Mouse (Mus musculus) CD4-positive helper T cell, adult 2 months (primary cell): ENCODE data around the gene Krt75.

ENCODE experiments used
- DNase-seq: peaks from one replicate; pipeline ENCODE4 v3.0.0-alpha.2; 2012; ENCODE audit warnings: low read depth, missing footprints, low spot score

Gene Krt75

DNA sequence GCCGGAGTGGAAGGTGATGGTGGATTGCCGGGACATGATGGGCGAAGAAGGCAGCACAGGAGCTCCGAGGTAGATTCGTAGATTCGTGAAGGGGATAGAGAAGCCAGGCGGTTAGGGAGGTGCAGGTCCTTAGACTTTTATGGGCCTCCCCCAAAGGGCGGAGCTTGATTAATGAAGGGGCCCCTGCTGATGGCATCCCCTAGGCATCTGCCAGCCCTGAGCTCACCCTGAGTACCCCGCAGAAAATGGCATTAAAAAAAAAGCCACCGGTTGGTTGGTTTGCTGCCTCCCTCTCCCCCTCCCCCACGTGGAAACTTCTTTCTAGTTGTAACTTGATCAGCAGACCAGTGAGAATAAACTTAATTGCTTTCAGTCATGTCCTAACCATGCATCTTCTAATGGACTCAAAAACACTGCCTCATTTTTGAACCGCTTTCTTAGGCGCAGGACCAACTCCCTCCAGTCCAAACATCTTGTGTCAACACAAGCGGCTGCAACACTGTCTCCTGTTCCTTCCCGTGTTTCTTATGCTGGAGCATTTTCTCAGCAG lies at the start of gene Krt75:
Krt75 (minus strand) TSS at position 109 of the 550 bp plus-strand sequence.
- DNase-seq: no peak

DNA sequence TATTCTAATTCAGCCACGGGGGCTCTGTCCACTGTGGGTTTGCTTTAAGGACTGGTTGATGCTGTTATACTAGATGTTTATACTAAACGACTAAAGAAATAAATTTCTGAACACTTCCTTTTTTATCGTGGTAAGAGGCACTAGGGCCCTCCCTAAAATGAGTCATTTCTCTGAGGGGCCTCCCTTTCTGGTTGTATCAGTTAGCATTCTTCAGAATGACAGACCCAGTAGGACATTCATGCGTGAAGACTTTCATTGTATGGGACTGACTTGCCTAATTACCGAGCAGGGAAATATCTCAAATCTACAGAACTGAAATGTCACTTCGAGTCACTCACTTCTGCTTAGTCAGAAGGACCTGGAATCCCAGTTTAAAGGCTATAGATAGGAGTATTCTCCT lies 25.4 kb upstream of the Krt75 start:
- no peak for DNase-seq

GRCm38 (mm10) chr15:101588216-101588615 lies 14.5 kb upstream of the Krt75 start:
- DNase-seq: no peak

GRCm38 (mm10) chr15:101584456-101584855 lies 10.8 kb upstream of the Krt75 start:
- DNase-seq: no peak

GRCm38 (mm10) chr15:101583211-101583965 lies 9.7 kb upstream of the Krt75 start:
- DNase-seq: no peak

GRCm38 (mm10) chr15:101581701-101582100 lies 8.0 kb upstream of the Krt75 start:
- DNase-seq: no peak

GRCm38 (mm10) chr15:101575506-101575905 lies 1.8 kb upstream of the Krt75 start:
- no peak for DNase-seq

GRCm38 (mm10) chr15:101567780-101568179 lies 5.9 kb downstream of the Krt75 start:
- no peak for DNase-seq

GRCm38 (mm10) chr15:101562850-101563249 lies 10.9 kb downstream of the Krt75 start, which contains the start of gene Krt90:
TSS of gene Krt90 (minus strand) at chr15:101562950.
- no peak for DNase-seq

- no peak for DNase-seq
These were observed 15.6 kb downstream of the Krt75 start for GRCm38 (mm10) chr15:101558034-101558646.

DNA sequence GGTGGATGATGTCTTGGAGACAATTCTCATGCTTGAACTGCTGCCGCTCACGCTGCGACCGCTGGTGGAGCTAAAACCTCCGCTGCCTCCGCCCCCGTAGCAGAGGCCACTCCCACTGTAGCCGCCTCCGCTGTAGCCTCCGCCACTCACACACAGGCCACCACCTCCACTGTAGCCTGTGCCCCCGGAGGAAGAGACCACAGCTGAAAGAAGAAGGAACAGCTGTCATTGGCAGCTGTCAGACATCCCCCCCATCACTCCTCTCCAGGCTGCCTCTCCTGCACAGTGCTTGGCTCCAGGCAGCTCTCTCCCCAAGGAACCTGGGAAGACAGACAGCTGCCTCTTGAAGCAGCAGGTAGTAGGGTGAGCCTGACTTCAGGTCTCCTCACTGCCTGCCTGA lies 20.5 kb downstream of the Krt75 start:
- DNase-seq: no peak

GRCm38 (mm10) chr15:101552188-101552587 lies 21.5 kb downstream of the Krt75 start:
- no peak for DNase-seq

GRCm38 (mm10) chr15:101550567-101550966 lies 23.1 kb downstream of the Krt75 start, which contains the start of gene Krt82:
TSS of gene Krt82 (minus strand) at chr15:101550667.
- no peak for DNase-seq

DNA sequence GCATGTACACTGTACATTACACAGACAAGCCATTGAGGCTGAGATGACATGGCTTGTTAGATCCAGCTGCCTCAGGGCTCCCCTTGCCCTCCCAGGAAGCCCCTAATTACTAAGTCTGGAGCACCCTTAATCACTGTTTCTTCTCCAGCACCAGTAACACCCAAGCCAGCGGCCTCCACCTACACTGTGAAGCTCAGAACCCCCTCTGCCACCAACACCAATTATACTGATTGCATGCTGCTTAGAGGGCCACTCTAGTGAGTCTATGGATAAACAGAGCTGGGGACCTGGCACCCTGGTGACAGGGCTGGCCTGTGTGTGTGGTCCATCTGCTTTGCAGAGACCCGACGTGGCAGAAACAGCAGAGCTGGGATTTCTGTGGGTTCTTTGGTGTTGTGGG lies 29.2 kb downstream of the Krt75 start:
- no peak for DNase-seq

GRCm38 (mm10) chr15:101542543-101542942 lies 31.2 kb downstream of the Krt75 start:
- DNase-seq: no peak

- no peak for DNase-seq
These were observed 35.2 kb downstream of the Krt75 start for GRCm38 (mm10) chr15:101538580-101538900.

GRCm38 (mm10) chr15:101537864-101538579 lies 35.7 kb downstream of the Krt75 start:
- DNase-seq: no peak

- DNase-seq: no peak
These were observed 37.5 kb downstream of the Krt75 start for GRCm38 (mm10) chr15:101536054-101536850.

- DNase-seq: no peak
These were observed 41.0 kb downstream of the Krt75 start, which contains the start of gene Krt84 for GRCm38 (mm10) chr15:101532720-101533119. TSS of gene Krt84 (minus strand) at chr15:101532820.

DNA sequence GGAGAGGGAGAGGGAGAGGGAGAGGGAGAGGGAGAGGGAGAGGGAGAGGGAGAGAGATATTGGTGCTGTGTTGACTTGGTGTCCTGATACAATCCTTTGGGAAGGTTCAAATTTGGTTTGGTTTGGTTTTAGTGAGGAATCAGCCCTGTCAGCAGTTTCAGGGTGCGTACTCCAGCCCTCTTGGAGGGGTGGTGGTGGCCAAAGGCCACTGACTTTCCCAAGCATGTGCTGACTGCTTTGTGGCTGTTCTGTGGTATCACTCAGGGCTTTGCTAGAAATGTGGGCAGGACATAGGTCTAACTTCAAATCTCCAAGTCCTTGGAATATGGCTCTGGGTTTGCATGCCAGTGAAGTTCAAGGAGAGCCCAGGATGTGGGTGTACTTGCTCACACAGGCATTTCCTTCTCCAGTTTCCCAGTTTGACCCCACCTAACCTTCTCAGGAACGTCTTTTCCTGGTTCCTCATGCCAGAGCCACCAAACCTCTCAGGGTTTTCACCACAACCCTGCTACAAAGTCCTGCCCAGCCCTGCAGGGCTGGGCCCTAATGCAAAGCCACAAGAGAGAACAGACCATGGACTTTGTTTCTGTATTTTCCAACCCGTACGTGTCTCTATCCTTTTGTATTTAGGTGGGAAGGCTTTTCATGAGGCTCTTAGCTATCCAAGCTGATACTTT lies 51.0 kb downstream of the Krt75 start:
- DNase-seq: no peak

DNA sequence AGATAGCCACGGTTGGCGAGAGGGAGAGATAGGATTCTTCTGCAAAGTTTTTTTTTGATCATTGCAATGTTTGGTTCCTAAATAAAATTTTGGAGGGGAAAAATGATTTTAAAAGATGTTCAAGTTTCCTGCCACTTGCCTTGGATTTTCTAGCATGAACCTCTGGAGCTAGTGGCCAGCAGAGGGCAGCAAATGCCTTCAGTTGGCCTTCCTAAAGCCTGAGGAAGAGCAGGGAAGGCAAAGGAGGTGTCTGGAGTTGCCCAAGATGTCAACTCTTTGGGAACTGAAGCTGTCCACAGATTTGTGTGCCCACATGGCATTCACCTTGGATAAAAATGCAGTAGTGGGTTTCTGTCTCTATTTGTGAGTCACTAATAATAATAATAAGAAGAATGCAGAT lies 53.9 kb downstream of the Krt75 start:
- DNase-seq: peak; percentile 37
